Mouse (Mus musculus): ENCODE results near the gene Scaf1.

DNA sequence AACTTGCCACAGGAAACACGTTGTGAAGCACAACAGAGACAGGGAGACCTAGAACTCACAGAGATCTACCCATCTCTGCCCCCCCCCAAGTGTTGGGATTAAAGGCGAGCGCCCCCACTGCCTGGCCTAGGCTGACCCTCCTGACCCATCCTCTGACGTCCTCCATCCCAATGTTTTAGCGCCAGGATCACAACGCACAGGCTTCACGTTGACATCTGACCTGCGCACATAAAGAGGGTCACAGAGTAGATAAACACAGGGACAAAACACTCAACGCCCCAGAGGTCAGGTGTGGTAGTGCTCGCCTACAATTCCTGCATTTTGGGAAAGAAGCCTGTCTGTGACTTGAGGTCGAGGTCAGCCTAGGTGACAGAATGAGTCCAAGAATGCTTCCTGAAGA lies 20.5 kb upstream of the Scaf1 start:
- TF ChIP-seq CTCF (IDR thresholded peaks at IDR 0.05; ENCODE audit: borderline replicate concordance, insufficient read depth, low read length) (no peak), POLR2A (IDR thresholded peaks at IDR 0.05; ENCODE audit: low read depth, low read length) (no peak)

Data from embryonic fibroblast, embryonic 13.5 days (primary cell).